Mouse (Mus musculus) intestine, embryonic 15.5 days (tissue): ENCODE data around the gene Triobp. TPM values are rescaled to one million over a fixed set of nuclear protein-coding genes. Genes with fewer than 3 reads are reported as not detected.

Experiments
- ATAC-seq: fragments of 200-750 bp; cut with Nextera tagmentation; 2 replicates; pipeline ENCODE4 v1.8.0; 2017; ENCODE audit warnings: moderate TSS enrichment, moderate library complexity
- H3K27ac ChIP-seq: fragments of 300-500 bp; sonication (generic); 2 replicates; pipeline ENCODE4 v1.5.1; 2015; ENCODE audit warnings: mild to moderate bottlenecking, inconsistent platforms
- H3K27me3 ChIP-seq: fragments of 300-500 bp; sonication (generic); replicated peaks from 2 replicates; pipeline ENCODE4 v1.6.1; 2015; ENCODE audit warnings: inconsistent platforms
- H3K36me3 ChIP-seq: fragments of 300-500 bp; sonication (generic); 2 replicates; pipeline ENCODE4 v1.6.1; 2015; ENCODE audit warnings: inconsistent platforms
- H3K4me1 ChIP-seq: fragments of 300-500 bp; sonication (generic); replicated peaks from 2 replicates; pipeline ENCODE4 v1.6.1; 2015; ENCODE audit warnings: inconsistent platforms
- H3K4me2 ChIP-seq: fragments of 300-500 bp; sonication (generic); replicated peaks from 2 replicates; pipeline ENCODE4 v1.6.1; 2015; ENCODE audit warnings: mild to moderate bottlenecking, inconsistent platforms
- H3K4me3 ChIP-seq: fragments of 300-500 bp; sonication (generic); replicated peaks from 2 replicates; pipeline ENCODE4 v1.5.1; 2015; ENCODE audit warnings: inconsistent platforms
- H3K9ac ChIP-seq: fragments of 300-500 bp; sonication (generic); 2 replicates; pipeline ENCODE4 v1.6.1; 2015; ENCODE audit warnings: inconsistent platforms
- H3K9me3 ChIP-seq: fragments of 300-500 bp; sonication (generic); 2 replicates; pipeline ENCODE4 v1.6.1; 2016; ENCODE audit warnings: inconsistent platforms
- WGBS: fragments of 180-500 bp; shearing (Covaris S2); methylation state at CpG from one replicate; pipeline ENCODE4 v1.1.7; 2015; 5-methylcytosine and 5-hydroxymethylcytosine counted together
- polyA plus RNA-seq: library from polyadenylated mRNA; unstranded; fragments of >200 nt; fragmentation: Nextera tagmentation; extraction: Ambion mirVana; gene quantifications from 2 replicates; pipeline ENCODE4 v1.2.1, GENCODE M21; 2015

Triobp gene
- 51.5 and 53.1 TPM in 2 replicates for polyA plus RNA-seq

DNA sequence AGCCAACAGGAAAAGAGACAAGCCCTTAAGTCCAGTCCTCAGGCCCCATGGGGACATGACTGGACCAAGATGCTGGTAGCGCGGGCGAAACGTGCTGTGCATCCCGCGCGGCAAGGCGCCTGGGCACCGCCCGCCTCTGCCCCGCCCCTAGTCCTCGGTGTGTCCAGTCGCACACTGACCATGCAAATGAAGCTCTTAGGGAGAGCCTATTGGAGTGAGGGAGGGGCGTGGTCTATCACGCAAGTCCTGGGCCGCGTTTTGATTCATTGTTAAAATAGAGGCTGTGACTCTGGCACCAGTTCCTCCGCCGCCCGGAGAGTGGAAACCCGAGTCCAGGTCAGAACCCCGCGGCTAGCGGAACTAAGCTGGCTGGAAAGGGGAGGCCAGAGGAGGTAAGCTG lies at the start of gene Triobp:
Gene Triobp, plus strand, starts transcription at position 68 of the 400 bp plus-strand sequence.
- Histone ChIP-seq H3K9me3 (no peaks in the 10 kb centered on the region), H3K4me1 (peaks cover 13% of the 10 kb centered on the region), H3K27ac (no peak within 1 kb of the TSS), H3K36me3 (no peaks in the 10 kb centered on the region), H3K27me3 (no peaks in the 10 kb centered on the region), H3K4me3 (peak within 1 kb of the TSS; percentile 44), H3K4me2 (peak within 1 kb of the TSS; percentile 91), H3K9ac (peak within 1 kb of the TSS; percentile 48)
- WGBS, result under 1% methylated on average over 24 of the region's 24 CpGs
- ATAC-seq, result peak; percentile 98

GRCm38 (mm10) chr15:78898507-78899001 lies 49.0 kb upstream of the Triobp start:
- H3K4me3 ChIP-seq, result peak overlapping the region; percentile 66; the same call in 1 of the 2 replicates
- 59% methylated on average over 6 of the region's 6 CpGs for WGBS
- H3K9me3 ChIP-seq, result no peaks in the 10 kb centered on the region
- no peaks in the 10 kb centered on the region for H3K27me3 ChIP-seq
- H3K4me2 ChIP-seq, result peak overlapping the region; percentile 91
- 0 out of 2 replicates have a peak overlapping the region, but pooled peaks have one; percentile 82 for H3K9ac ChIP-seq
- peak overlapping the region; percentile 68 for H3K27ac ChIP-seq
- peaks cover 69% of the 10 kb centered on the region for H3K4me1 ChIP-seq
- no peak for ATAC-seq
- peaks cover 8% of the 10 kb centered on the region; the same call in 1 of the 2 replicates for H3K36me3 ChIP-seq

- Histone ChIP-seq H3K36me3 (peaks cover 12% of the 10 kb centered on the region), H3K9ac (peak within 1 kb of the TSS; percentile 82), H3K27me3 (no peaks in the 10 kb centered on the region), H3K4me1 (peaks cover 61% of the 10 kb centered on the region), H3K4me3 (peak within 1 kb of the TSS; percentile 66), H3K9me3 (no peaks in the 10 kb centered on the region), H3K27ac (peak within 1 kb of the TSS; percentile 78), H3K4me2 (peak within 1 kb of the TSS; percentile 91)
- no peak for ATAC-seq
- WGBS, result 2% methylated on average over 20 of the region's 20 CpGs
These were observed 48.1 kb upstream of the Triobp start, which contains the start of gene Gm49510 for GRCm38 (mm10) chr15:78899409-78899739. TSS of gene Gm49510 (plus strand) at chr15:78899667.

- Histone ChIP-seq H3K36me3 (peaks cover 17% of the 10 kb centered on the region), H3K27ac (peak within 1 kb of the TSS; percentile 78), H3K27me3 (no peaks in the 10 kb centered on the region), H3K9me3 (no peaks in the 10 kb centered on the region), H3K4me3 (peak within 1 kb of the TSS; percentile 66), H3K4me2 (peak within 1 kb of the TSS; percentile 91), H3K4me1 (peaks cover 55% of the 10 kb centered on the region), H3K9ac (peak within 1 kb of the TSS; percentile 82)
- under 1% methylated on average over 47 of the region's 47 CpGs for WGBS
- peak; percentile 66 for ATAC-seq
These were observed 47.6 kb upstream of the Triobp start, which contains the start of gene Sh3bp1 for GRCm38 (mm10) chr15:78899740-78900584. TSS of gene Sh3bp1 (plus strand) at chr15:78899768.

GRCm38 (mm10) chr15:78900585-78901421 lies 46.7 kb upstream of the Triobp start:
- Histone ChIP-seq H3K4me2 (peak overlapping the region; percentile 91), H3K9me3 (no peaks in the 10 kb centered on the region), H3K27ac (peak overlapping the region; percentile 78), H3K27me3 (no peaks in the 10 kb centered on the region), H3K4me1 (peaks cover 50% of the 10 kb centered on the region), H3K9ac (peak overlapping the region; percentile 82), H3K36me3 (peaks cover 17% of the 10 kb centered on the region), H3K4me3 (peak overlapping the region; percentile 66)
- 11% methylated on average over 18 of the region's 18 CpGs for WGBS
- ATAC-seq, result 0 out of 2 replicates have a peak, but pooled peaks have one; percentile 24

- Histone ChIP-seq H3K27me3 (no peaks in the 10 kb centered on the region), H3K4me1 (peaks cover 44% of the 10 kb centered on the region), H3K9ac (peak overlapping the region; percentile 82), H3K36me3 (peaks cover 17% of the 10 kb centered on the region), H3K4me3 (peak overlapping the region; percentile 66), H3K9me3 (no peaks in the 10 kb centered on the region), H3K4me2 (peak overlapping the region; percentile 91), H3K27ac (0 out of 2 replicates have a peak overlapping the region, but pooled peaks have one; percentile 78)
- WGBS, result 49% methylated on average over 8 of the region's 8 CpGs
- ATAC-seq, result no peak
These were observed 46.1 kb upstream of the Triobp start for GRCm38 (mm10) chr15:78901422-78901789.

DNA sequence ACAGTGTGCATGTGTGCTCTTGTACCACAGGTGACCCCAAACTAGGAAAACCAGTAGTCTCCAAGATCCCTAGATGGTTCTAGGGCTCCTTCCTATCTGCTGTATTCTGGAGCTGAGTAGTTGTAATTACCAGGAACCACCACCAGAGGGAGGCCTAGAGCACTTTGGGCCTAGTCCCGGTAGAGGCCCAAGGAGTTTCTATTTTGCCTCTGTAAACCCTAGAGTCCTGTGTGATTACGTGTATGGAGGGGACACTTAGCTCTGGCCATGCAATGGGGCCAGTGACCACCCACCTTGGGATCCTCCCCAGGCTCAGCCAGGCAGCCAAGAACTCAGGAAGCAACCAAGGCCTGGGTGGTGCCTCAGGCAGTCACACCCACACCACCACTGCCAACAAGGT lies 44.3 kb upstream of the Triobp start:
- peaks cover 17% of the 10 kb centered on the region for H3K36me3 ChIP-seq
- WGBS, result 3% methylated on average over 2 of the region's 2 CpGs

GRCm38 (mm10) chr15:78908399-78908798 lies 39.1 kb upstream of the Triobp start:
- Histone ChIP-seq H3K9ac (no peak overlapping the region), H3K4me1 (peaks cover 2% of the 10 kb centered on the region), H3K27me3 (no peaks in the 10 kb centered on the region), H3K27ac (no peak overlapping the region), H3K4me2 (no peak overlapping the region), H3K9me3 (no peaks in the 10 kb centered on the region), H3K36me3 (peaks cover 20% of the 10 kb centered on the region), H3K4me3 (no peak overlapping the region)
- 78% methylated on average over 7 of the region's 7 CpGs for WGBS
- ATAC-seq, result no peak

More for the DNA sequence above, 44.3 kb upstream of the Triobp start:
- H3K4me3 ChIP-seq, result no peak overlapping the region
- peaks cover 30% of the 10 kb centered on the region for H3K4me1 ChIP-seq
- ATAC-seq, result peak; percentile 29
- peak overlapping the region; percentile 46 for H3K9ac ChIP-seq
- no peak overlapping the region for H3K27ac ChIP-seq
- peak overlapping the region; percentile 38; the same call in 1 of the 2 replicates for H3K4me2 ChIP-seq
- H3K27me3 ChIP-seq, result no peaks in the 10 kb centered on the region
- no peaks in the 10 kb centered on the region for H3K9me3 ChIP-seq

- 86% methylated on average over 8 of the region's 8 CpGs for WGBS
- Histone ChIP-seq H3K9me3 (no peaks in the 10 kb centered on the region), H3K4me2 (no peak overlapping the region), H3K27me3 (no peaks in the 10 kb centered on the region), H3K4me1 (no peaks in the 10 kb centered on the region; the same call in 1 of the 2 replicates), H3K4me3 (no peak overlapping the region), H3K9ac (no peak overlapping the region), H3K36me3 (peaks cover 16% of the 10 kb centered on the region), H3K27ac (no peak overlapping the region)
- no peak for ATAC-seq
These were observed 38.5 kb upstream of the Triobp start for GRCm38 (mm10) chr15:78908982-78909381.

- Histone ChIP-seq H3K4me1 (peaks cover 26% of the 10 kb centered on the region), H3K9ac (no peak overlapping the region), H3K27me3 (no peaks in the 10 kb centered on the region), H3K36me3 (peaks cover 7% of the 10 kb centered on the region), H3K27ac (no peak overlapping the region), H3K9me3 (no peaks in the 10 kb centered on the region), H3K4me2 (no peak overlapping the region), H3K4me3 (no peak overlapping the region)
- WGBS, result 38% methylated on average over 9 of the region's 9 CpGs
- ATAC-seq, result no peak
These were observed 35.5 kb upstream of the Triobp start for GRCm38 (mm10) chr15:78912040-78912439.

GRCm38 (mm10) chr15:78913632-78914090 lies 33.9 kb upstream of the Triobp start, which contains the start of gene Pdxp:
TSS of gene Pdxp (plus strand) at chr15:78913919.
- Histone ChIP-seq H3K4me3 (peak within 1 kb of the TSS; percentile 73), H3K9ac (peak within 1 kb of the TSS; percentile 69), H3K27me3 (no peaks in the 10 kb centered on the region), H3K36me3 (peaks cover 12% of the 10 kb centered on the region), H3K4me2 (peak within 1 kb of the TSS; percentile 100), H3K4me1 (peaks cover 26% of the 10 kb centered on the region), H3K9me3 (no peaks in the 10 kb centered on the region), H3K27ac (peak within 1 kb of the TSS; percentile 85)
- ATAC-seq, result peak; percentile 94
- WGBS, result under 1% methylated on average over 51 of the region's 51 CpGs
